Mouse (Mus musculus) kidney, postnatal 25 days (tissue): ENCODE data around the gene Gstcd.

Source experiments
- DNase-seq, 2 experiments: peaks; one replicate each; pipeline ENCODE4 v3.0.0; 2021; ENCODE audit warnings: mixed read lengths in 2 of 2

The Gstcd gene

DNA sequence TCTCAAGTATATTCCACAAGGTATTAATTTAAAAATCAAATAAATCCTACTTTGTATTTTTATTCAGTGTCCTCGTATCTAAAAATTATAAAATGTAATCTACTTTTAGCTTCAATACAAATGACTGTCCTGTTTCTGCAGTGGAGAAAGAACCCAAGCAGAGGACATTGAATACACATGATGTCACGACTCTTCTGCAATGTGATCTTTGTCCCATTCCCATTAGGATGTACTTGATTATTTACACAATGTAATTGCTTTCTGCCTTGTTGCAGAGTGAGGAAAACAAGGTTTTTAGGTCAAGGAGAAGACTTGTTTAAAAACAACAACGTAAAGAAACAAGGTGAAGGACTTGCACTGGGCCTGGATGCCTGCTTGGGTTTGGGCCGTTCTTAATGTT lies 84.6 kb downstream of the Gstcd start:
- no peak for DNase-seq

GRCm38 (mm10) chr3:132996299-132996698 lies 95.5 kb downstream of the Gstcd start:
- no peak for DNase-seq

- no peak for DNase-seq
Observed at GRCm38 (mm10) chr3:132995904-132996267, 95.9 kb downstream of the Gstcd start.

DNA sequence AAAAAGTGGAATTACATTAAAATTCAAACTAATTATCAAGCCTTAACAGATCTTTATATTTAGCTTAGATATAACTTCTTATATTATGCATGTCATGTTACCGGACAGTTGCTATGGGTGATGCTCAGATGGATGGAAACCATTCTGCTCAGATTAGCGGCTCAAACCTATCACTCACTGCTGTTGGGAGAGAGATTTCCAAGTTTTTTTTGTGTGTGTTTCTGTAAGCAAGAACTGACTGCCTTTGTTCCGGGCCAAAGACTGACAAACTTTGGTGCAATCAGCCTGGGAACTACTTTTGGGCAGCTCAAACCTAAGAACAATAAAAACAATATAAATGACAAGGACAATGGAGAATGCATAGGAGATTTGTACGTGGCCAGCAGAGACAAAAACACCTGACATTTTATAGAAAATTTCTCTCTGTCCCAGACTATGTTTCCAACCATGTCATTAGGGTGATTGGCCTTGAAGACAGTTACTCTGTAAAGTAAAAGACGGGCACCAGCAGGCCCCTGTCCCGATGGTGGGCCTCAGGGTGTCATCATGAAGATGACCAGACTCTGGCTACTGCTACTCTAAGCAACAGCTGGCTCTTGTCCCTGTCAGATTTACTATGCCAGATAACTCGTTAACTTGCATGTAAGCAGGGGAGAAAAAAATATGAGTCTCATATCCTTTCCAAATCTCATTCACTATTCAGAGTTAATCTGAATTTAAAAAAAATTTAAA lies 96.5 kb downstream of the Gstcd start:
- peak in 1 of 2 experiments; percentile 29 for DNase-seq

GRCm38 (mm10) chr3:132986188-132986587 lies 105.6 kb downstream of the Gstcd start:
- DNase-seq: no peak

GRCm38 (mm10) chr3:132983845-132984485 lies 107.9 kb downstream of the Gstcd start:
- peak in 1 of 2 experiments; percentile 8 for DNase-seq

DNA sequence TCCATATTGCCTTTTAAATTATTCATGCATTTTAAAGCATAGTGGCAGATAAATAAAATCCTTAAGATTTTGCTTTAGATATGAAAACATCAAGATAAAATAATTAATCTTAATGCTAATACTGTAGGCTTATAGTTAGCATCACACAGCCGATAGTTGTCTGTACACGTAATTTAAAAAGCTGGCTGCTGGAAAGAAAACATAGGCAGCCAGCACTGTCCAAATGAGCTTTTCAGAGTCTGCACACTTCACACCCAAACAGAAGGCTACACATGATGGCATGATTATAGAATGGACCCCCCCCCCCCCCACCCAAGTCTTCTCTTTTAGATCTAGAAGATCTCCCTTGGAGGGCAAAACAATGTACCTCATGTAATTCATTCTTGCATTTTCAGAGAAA lies 109.9 kb downstream of the Gstcd start:
- DNase-seq: no peak

DNA sequence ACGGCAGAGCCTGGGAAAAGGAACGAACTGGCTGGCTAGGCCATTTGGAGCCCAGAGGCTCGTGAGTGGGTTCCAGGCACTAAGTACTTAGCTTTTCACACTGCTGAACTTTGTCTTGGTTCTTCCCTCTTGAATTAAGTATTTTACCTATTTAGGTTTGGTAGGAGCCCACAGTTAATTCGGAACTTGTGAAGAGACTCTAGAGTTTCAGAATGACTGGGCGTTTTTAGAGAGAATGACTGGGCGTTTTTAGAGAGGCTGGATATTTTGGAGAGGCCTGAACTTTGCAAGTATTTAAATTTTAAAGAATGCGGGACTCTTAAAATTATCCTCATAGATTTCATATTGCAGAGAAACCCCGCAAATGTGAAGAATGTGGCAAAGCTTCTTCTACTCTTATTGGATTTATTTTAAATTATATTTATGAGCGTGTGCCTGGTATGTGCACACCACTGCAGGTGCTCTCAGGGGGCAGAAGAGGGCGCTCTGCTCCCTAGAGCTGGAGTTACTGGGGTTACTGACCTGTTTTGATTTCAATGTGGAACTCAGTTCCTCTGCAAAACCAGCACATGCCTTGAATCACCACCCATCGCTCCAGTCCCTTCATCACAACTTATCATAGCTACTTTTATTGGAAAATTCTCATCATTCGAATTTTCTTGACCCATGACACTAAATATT lies 111.9 kb downstream of the Gstcd start:
- DNase-seq: no peak

GRCm38 (mm10) chr3:132966255-132966654 lies 125.6 kb downstream of the Gstcd start:
- no peak for DNase-seq

- no peak for DNase-seq
Observed at GRCm38 (mm10) chr3:132964715-132965507, 126.9 kb downstream of the Gstcd start.

DNA sequence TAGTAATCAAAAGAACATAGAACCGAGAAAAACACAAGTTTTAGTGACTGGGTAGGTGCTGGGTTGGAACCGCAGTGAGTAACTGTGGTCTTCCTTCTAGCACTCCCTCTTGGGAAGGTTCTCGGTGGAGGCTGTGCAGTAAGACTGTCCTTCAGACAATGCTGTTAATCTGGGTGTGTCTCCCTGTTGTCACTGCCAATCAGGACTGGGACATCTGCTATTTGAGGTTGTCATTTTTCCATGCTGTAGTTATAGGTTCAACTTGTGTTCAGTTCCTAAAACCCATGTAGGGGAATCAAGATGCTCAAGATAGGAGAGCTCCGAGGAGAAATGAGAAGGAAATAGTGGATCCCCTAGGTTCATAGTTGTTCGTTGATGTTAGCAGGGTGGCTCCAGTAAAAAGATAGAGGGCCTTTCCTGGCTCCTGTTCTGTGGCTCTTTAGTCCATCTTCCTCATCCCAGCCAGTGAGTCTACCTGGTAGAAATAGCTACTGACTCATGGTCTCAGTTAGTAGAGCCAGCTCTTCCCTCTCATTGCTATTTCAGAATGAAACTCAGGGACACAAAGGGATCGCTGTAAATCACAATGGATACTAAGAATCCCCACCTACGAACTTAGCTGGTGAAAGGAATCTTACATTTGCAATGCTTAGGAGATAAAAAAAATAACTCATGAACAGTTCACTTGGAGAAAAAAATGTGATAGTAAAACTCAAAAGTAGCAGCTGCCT lies 129.0 kb downstream of the Gstcd start:
- DNase-seq: no peak

DNA sequence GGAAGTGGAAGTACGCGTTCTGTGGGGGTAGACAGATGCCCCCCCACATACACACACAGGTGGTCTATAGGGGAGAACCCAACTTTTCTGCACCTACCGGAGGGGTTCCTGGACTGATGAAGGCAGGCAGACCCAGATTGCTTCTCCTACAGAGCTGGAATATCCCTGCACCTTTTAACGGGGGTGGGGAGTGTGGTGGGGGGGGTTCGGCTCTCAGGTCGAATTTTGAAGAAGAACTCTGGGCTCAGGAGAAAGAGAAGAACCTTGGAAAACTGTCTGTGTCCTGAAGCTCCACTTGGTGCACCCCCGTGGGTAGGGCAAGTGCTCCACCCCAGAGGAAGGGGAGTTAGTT lies 141.3 kb downstream of the Gstcd start:
- no peak for DNase-seq

- DNase-seq: peak; percentile 49 to 74
Observed at GRCm38 (mm10) chr3:132949791-132950528, 141.9 kb downstream of the Gstcd start, which contains the start of gene Npnt. TSS of gene Npnt (minus strand) at chr3:132950291.

DNA sequence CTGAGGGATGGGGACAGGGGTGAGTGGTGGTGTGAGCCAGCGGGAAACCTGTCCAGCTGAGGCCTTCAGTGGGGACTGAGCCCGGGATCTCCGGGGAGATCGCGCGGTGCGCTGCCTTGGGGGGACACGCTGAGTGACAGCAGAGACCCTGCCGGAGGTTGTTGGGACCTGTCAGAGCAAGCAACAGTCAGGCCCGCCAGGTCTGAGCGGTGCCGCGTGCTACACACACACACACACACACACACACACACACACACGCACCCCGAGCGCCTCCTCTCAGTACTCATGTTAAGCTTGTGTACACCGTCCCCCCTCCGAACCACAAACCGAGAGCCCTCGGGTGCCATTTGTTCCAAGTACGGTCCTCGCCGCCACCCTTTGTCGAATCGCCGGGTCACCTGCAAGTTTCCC lies 142.4 kb downstream of the Gstcd start:
- DNase-seq: peak; percentile 55 to 69

- DNase-seq: peak in 1 of 2 experiments; percentile 39
Observed at GRCm38 (mm10) chr3:132948298-132948795, 143.5 kb downstream of the Gstcd start.

- no peak for DNase-seq
Observed at GRCm38 (mm10) chr3:132946086-132946485, 145.7 kb downstream of the Gstcd start.

GRCm38 (mm10) chr3:132945669-132946068 lies 146.2 kb downstream of the Gstcd start:
- DNase-seq: peak; percentile 44 to 61

DNA sequence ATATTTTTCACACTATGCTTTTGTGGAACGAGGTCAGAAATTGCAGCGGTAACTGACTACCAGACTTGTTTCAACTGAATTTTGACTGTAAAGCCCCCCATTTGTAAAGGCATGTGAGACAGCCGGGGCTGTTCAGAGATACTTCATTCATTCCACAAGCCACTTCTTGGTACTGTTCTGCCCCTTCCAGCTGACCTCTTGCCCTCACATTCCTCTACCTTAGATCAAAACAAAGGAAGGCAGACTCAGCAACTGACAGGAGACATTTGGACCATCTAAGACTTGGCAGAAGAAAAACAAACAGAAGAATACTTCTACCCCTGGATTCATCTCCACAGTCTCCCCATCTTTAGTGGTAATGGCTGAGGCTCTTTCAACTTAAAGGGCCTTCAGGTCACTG lies 147.2 kb downstream of the Gstcd start:
- DNase-seq: peak in 1 of 2 experiments; percentile 48

GRCm38 (mm10) chr3:132944193-132944592 lies 147.6 kb downstream of the Gstcd start:
- DNase-seq: no peak

DNA sequence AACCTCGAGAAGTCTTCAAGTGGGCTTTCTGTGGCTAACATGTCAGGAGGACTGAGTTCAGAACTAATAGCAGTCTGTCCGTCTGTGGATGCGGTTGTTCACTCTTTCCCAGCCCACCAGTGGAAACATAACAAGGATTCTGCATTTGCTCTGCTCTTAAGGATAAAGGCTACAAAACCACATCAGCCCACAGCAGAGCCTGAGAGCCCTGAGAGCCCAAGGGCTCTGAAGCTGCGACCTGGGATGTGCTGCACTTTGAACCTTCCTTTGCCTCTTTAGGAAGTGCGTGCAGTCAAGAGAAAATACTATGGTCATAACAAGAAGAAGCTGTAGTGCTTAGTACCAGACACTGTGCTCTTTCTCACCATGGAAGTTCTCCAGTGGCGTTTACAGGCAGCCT lies 149.1 kb downstream of the Gstcd start:
- no peak for DNase-seq
